Mouse (Mus musculus) megakaryocyte, embryonic 14.5 days (primary cell): ENCODE data around the gene Slc22a14.

Experiments
- FLI1 ChIP-seq: IDR thresholded peaks from 2 replicates; pipeline ENCODE4 v1.6.1; 2012; ENCODE audit warnings: low read length, inconsistent platforms, mixed read lengths
- GATA1 ChIP-seq: IDR thresholded peaks from 3 replicates; pipeline ENCODE4 v1.6.1; 2012; ENCODE audit warnings: mixed read lengths, low read length, inconsistent platforms, borderline replicate concordance

- TF ChIP-seq GATA1 (no peak), FLI1 (no peak)
Measured at GRCm38 (mm10) chr9:119192202-119192990, 173.0 kb downstream of the Slc22a14 start.
